Mouse (Mus musculus) stomach, embryonic 16.5 days (tissue): ENCODE data around the gene Hnrnpm. TPM values are rescaled to one million over a fixed set of nuclear protein-coding genes. Genes with fewer than 3 reads are reported as not detected.

Source experiments
- ATAC-seq: fragments of 200-750 bp; cut with Nextera tagmentation; 2 replicates; pipeline ENCODE4 v1.8.0; 2017; ENCODE audit warnings: moderate number of reproducible peaks, moderate TSS enrichment; ENCODE audit not compliant: insufficient read depth, low FRiP score
- H3K27ac ChIP-seq: fragments of 300-500 bp; sonication (generic); 2 replicates; pipeline ENCODE4 v1.5.1; 2014; ENCODE audit warnings: low read length
- H3K27me3 ChIP-seq: fragments of 300-500 bp; sonication (generic); 2 replicates; pipeline ENCODE4 v1.6.1; 2014; ENCODE audit warnings: low read length, control low read depth, mixed read lengths; ENCODE audit not compliant: control insufficient read depth, insufficient read depth
- H3K36me3 ChIP-seq: fragments of 300-500 bp; sonication (generic); 2 replicates; pipeline ENCODE4 v1.6.1; 2014; ENCODE audit warnings: low read length; ENCODE audit not compliant: control insufficient read depth, insufficient read depth
- H3K4me1 ChIP-seq: fragments of 300-500 bp; sonication (generic); 2 replicates; pipeline ENCODE4 v1.6.1; 2014; ENCODE audit warnings: low read length, control low read depth, mixed read lengths; ENCODE audit not compliant: control insufficient read depth, insufficient read depth
- H3K4me2 ChIP-seq: fragments of 300-500 bp; sonication (generic); 2 replicates; pipeline ENCODE4 v1.6.1; 2014; ENCODE audit warnings: low read depth, low read length, mixed read lengths
- H3K4me3 ChIP-seq: fragments of 300-500 bp; sonication (generic); replicated peaks from 2 replicates; pipeline ENCODE4 v1.5.1; 2014; ENCODE audit warnings: mild to moderate bottlenecking, low read length
- H3K9ac ChIP-seq: fragments of 300-500 bp; sonication (generic); 2 replicates; pipeline ENCODE4 v1.6.1; 2014; ENCODE audit warnings: low read length
- H3K9me3 ChIP-seq: fragments of 300-500 bp; sonication (generic); replicated peaks from 2 replicates; pipeline ENCODE4 v1.6.1; 2016; ENCODE audit warnings: low read length, control low read depth; ENCODE audit not compliant: control insufficient read depth
- polyA plus RNA-seq: library from polyadenylated mRNA; unstranded; fragments of >200 nt; fragmentation: Nextera tagmentation; extraction: Ambion mirVana; gene quantifications from 2 replicates; pipeline ENCODE4 v1.2.1, GENCODE M21; 2015

Hnrnpm gene
- polyA plus RNA-seq, 1 experiment from 2014 or later, result 295 TPM

DNA sequence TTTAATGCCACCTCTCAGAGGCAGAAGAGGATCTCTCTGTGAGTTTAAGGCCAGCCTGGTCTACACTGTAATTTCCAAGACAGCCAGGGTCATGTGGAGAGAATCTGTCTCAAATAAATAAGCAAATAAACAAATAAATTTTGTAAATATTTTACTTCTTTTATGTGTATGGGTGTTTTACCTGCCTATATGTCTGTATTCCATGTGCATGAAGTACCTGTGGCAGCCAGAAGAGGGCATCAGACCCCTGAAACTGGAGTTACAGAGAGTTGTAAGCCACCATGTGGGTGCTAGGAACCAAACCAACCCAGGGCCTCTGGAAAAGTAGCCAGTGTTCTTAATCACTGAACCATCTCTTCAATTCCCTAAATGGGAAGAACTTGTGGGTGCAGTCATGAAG is 89.4 kb downstream of the Hnrnpm start:
- no peaks in the 10 kb centered on the region; the same call in 1 of the 2 replicates for H3K9me3 ChIP-seq
- no peak overlapping the region for H3K4me2 ChIP-seq
- no peaks in the 10 kb centered on the region for H3K27me3 ChIP-seq
- H3K36me3 ChIP-seq, result no peaks in the 10 kb centered on the region
- H3K4me1 ChIP-seq, result no peaks in the 10 kb centered on the region
- H3K27ac ChIP-seq, result no peak overlapping the region
- H3K9ac ChIP-seq, result no peak overlapping the region
- ATAC-seq, result no peak
- no peak overlapping the region for H3K4me3 ChIP-seq

Other genes with a start within 250 kb of the Hnrnpm start
- 61.5 and 68.0 TPM in 2 replicates for gene Adamts10, start 162.7 kb downstream of the Hnrnpm start, polyA plus RNA-seq
- gene Myo1f, start 131.2 kb downstream of the Hnrnpm start, polyA plus RNA-seq, result 6.3 and 7.9 TPM in 2 replicates
- gene Zfp414, start 57.8 kb downstream of the Hnrnpm start, polyA plus RNA-seq, result 32.7 and 45.7 TPM in 2 replicates
- gene Pram1, start 48.8 kb downstream of the Hnrnpm start, polyA plus RNA-seq, result 1.0 and 1.1 TPM in 2 replicates
- gene March2, start 31.8 kb upstream of the Hnrnpm start, polyA plus RNA-seq, result 56.0 and 58.8 TPM in 2 replicates
- gene Rab11b, start 73.7 kb upstream of the Hnrnpm start, polyA plus RNA-seq, result 212 and 237 TPM in 2 replicates
- 25.8 and 30.7 TPM in 2 replicates for gene Angptl4, start 95.0 kb upstream of the Hnrnpm start, polyA plus RNA-seq
- 24.8 and 29.0 TPM in 2 replicates for gene Kank3, start 123.7 kb upstream of the Hnrnpm start, polyA plus RNA-seq
- gene Rps28, start 137.7 kb upstream of the Hnrnpm start, polyA plus RNA-seq, result 740 and 935 TPM in 2 replicates
- 442 and 446 TPM in 2 replicates for gene Ndufa7, start 137.7 kb upstream of the Hnrnpm start, polyA plus RNA-seq
- 52.0 and 54.0 TPM in 2 replicates for gene Cd320, start 156.2 kb upstream of the Hnrnpm start, polyA plus RNA-seq
- not detected in 2 replicates for gene Gm7029, start 187.0 kb upstream of the Hnrnpm start, polyA plus RNA-seq
- 6.9 and 7.9 TPM in 2 replicates for gene Kifc1, start 203.8 kb upstream of the Hnrnpm start, polyA plus RNA-seq
- 0.39 and 0.40 TPM in 2 replicates for gene Platr17, start 218.3 kb upstream of the Hnrnpm start, polyA plus RNA-seq
- gene Daxx, start 222.6 kb upstream of the Hnrnpm start, polyA plus RNA-seq, result 40.9 and 44.4 TPM in 2 replicates
- gene Tapbp, start 229.0 kb upstream of the Hnrnpm start, polyA plus RNA-seq, result 58.4 and 68.7 TPM in 2 replicates
- gene Zbtb22, start 229.0 kb upstream of the Hnrnpm start, polyA plus RNA-seq, result 11.4 and 12.5 TPM in 2 replicates
- 43.9 and 44.7 TPM in 2 replicates for gene Rgl2, start 242.7 kb upstream of the Hnrnpm start, polyA plus RNA-seq